Mouse (Mus musculus) liver, postnatal 0 days (tissue): ENCODE results near the gene Zbtb8a.

Source experiments
- CTCF ChIP-seq: sonication (generic); IDR thresholded peaks from 2 replicates; pipeline ENCODE4 v1.5.1; 2016; ENCODE audit warnings: antibody characterized with exemption, low read depth
- EP300 ChIP-seq: IDR thresholded peaks from 2 replicates; pipeline ENCODE4 v1.6.1; 2016; ENCODE audit warnings: antibody characterized with exemption, low read depth, mild to moderate bottlenecking

GRCm38 (mm10) chr4:129375000-129375399, 2.9 kb downstream of the Zbtb8a start:
- no peak for TF ChIP-seq CTCF
- TF ChIP-seq EP300: no peak
